Mouse (Mus musculus): Measurements from ENCODE around the gene Kndc1.

GRCm38 (mm10) chr7:139916345-139916744 is 21.8 kb downstream of the Kndc1 start:
- TF ChIP-seq CTCF (IDR thresholded peaks at IDR 0.05; ENCODE audit: insufficient read depth, low read depth, low read length) (no peak), POLR2A (IDR thresholded peaks at IDR 0.05; ENCODE audit: insufficient read depth, low read depth, low read length) (no peak)

Data from olfactory bulb, adult 2 months (tissue).